Comparison of ENCODE assay signal across 8 mouse cellular contexts in genomic region chr17:34118873-34119248, GRCm38 (mm10). TPM values are rescaled to one million over a fixed set of nuclear protein-coding genes. Genes with fewer than 3 reads are reported as not detected.
DNase-seq lines count a peak whose midpoint lies in the region; ATAC-seq and TF ChIP-seq lines count a peak whose summit lies in the region.

No protein-coding gene starts in this region.

- peak overlapping the region; percentile 95 for H3K4me3 ChIP-seq in liver, adult 2 months (ENCODE audit: insufficient read depth, low read depth, low read length)
- peak overlapping the region; percentile 97 for H3K4me3 ChIP-seq in embryonic facial prominence, embryonic 13.5 days
- peak overlapping the region; percentile 95 for H3K4me3 ChIP-seq in intestine, embryonic 14.5 days (ENCODE audit: low read depth, low read length)
- peak overlapping the region; percentile 96 for H3K4me3 ChIP-seq in neural tube, embryonic 12.5 days

- peak overlapping the region; percentile 97 for H3K9ac ChIP-seq in liver, adult 2 months (ENCODE audit: low read depth, low read length)
- H3K9ac ChIP-seq in embryonic facial prominence, embryonic 13.5 days, result peak overlapping the region; percentile 98
- peak overlapping the region; percentile 89 for H3K9ac ChIP-seq in intestine, embryonic 14.5 days (ENCODE audit: low read length)
- peak overlapping the region; percentile 96 for H3K9ac ChIP-seq in neural tube, embryonic 12.5 days

- H3K79me2 ChIP-seq in liver, adult 2 months (ENCODE audit: control insufficient read depth, insufficient read depth, low read length), result peaks cover 26% of the 10 kb centered on the region

- peak overlapping the region; percentile 92 for H3K4me2 ChIP-seq in embryonic facial prominence, embryonic 13.5 days
- H3K4me2 ChIP-seq in intestine, embryonic 14.5 days (ENCODE audit: low read length), result peak overlapping the region; percentile 97
- peak overlapping the region; percentile 99 for H3K4me2 ChIP-seq in neural tube, embryonic 12.5 days (replicated peaks)

- no peak for TF ChIP-seq POLR2A in liver, adult 2 months (IDR thresholded peaks at IDR 0.05; ENCODE audit: extremely low read depth, insufficient read depth, low read length)

- peaks cover 43% of the 10 kb centered on the region for H3K36me3 ChIP-seq in liver, adult 2 months (ENCODE audit: control insufficient read depth, insufficient read depth, low read length)
- peaks cover 51% of the 10 kb centered on the region for H3K36me3 ChIP-seq in embryonic facial prominence, embryonic 13.5 days
- peaks cover 51% of the 10 kb centered on the region for H3K36me3 ChIP-seq in intestine, embryonic 14.5 days (ENCODE audit: control insufficient read depth, insufficient read depth, low read length)
- H3K36me3 ChIP-seq in neural tube, embryonic 12.5 days, result peaks cover 43% of the 10 kb centered on the region

- peak; percentile 15 for ATAC-seq in embryonic facial prominence, embryonic 13.5 days (ENCODE audit: insufficient number of reproducible peaks, insufficient read depth, low FRiP score, low TSS enrichment, low read depth)
- ATAC-seq in intestine, embryonic 14.5 days (replicated peaks; ENCODE audit: low FRiP score, low TSS enrichment, low read depth), result no peak
- no peak; the same call in 1 of the 2 replicates for ATAC-seq in neural tube, embryonic 12.5 days (ENCODE audit: low FRiP score, low read depth)

- peak overlapping the region; percentile 37 for H3K27ac ChIP-seq in liver, adult 2 months (replicated peaks; ENCODE audit: insufficient read depth, low read depth, low read length)
- peak overlapping the region; percentile 100 for H3K27ac ChIP-seq in embryonic facial prominence, embryonic 13.5 days
- peak overlapping the region; percentile 100 for H3K27ac ChIP-seq in intestine, embryonic 14.5 days (ENCODE audit: low read depth)
- peak overlapping the region; percentile 70 for H3K27ac ChIP-seq in neural tube, embryonic 12.5 days

- no peak for DNase-seq in liver, adult 2 months (ENCODE audit: extremely low read depth, low read depth, low spot score)
- DNase-seq in liver, result no peak
- DNase-seq in intestine, embryonic 14.5 days (ENCODE audit: low spot score), result no peak
- no peak for DNase-seq in Muller cell, postnatal 12 days (ENCODE audit: inconsistent ontology term)
- no peak for DNase-seq in urinary bladder, postnatal 14 days (ENCODE audit: low spot score)
- DNase-seq in cerebellum, postnatal 25 days, result no peak

- peaks cover 17% of the 10 kb centered on the region for H3K4me1 ChIP-seq in liver, adult 2 months (ENCODE audit: control insufficient read depth, insufficient read depth, low read length)
- peaks cover 28% of the 10 kb centered on the region for H3K4me1 ChIP-seq in embryonic facial prominence, embryonic 13.5 days
- H3K4me1 ChIP-seq in intestine, embryonic 14.5 days (replicated peaks; ENCODE audit: control insufficient read depth, insufficient read depth, low read length), result peaks cover 13% of the 10 kb centered on the region
- H3K4me1 ChIP-seq in neural tube, embryonic 12.5 days, result peaks cover 21% of the 10 kb centered on the region

- no peaks in the 10 kb centered on the region for H3K9me3 ChIP-seq in embryonic facial prominence, embryonic 13.5 days
- no peaks in the 10 kb centered on the region for H3K9me3 ChIP-seq in intestine, embryonic 14.5 days (ENCODE audit: control insufficient read depth, low read length)
- no peaks in the 10 kb centered on the region for H3K9me3 ChIP-seq in neural tube, embryonic 12.5 days

- under 1% methylated on average over 38 of the region's 38 CpGs for WGBS in liver, adult 2 months
- WGBS in embryonic facial prominence, embryonic 13.5 days, result 0% methylated on average over 38 of the region's 38 CpGs
- WGBS in intestine, embryonic 14.5 days, result under 1% methylated on average over 36 of the region's 38 CpGs
- 0% methylated on average over 38 of the region's 38 CpGs for WGBS in neural tube, embryonic 12.5 days

- no peaks in the 10 kb centered on the region for H3K27me3 ChIP-seq in liver, adult 2 months (ENCODE audit: control insufficient read depth, insufficient read depth, low read length)
- no peaks in the 10 kb centered on the region for H3K27me3 ChIP-seq in embryonic facial prominence, embryonic 13.5 days
- no peaks in the 10 kb centered on the region for H3K27me3 ChIP-seq in intestine, embryonic 14.5 days (replicated peaks; ENCODE audit: control insufficient read depth, insufficient read depth, low read length)
- H3K27me3 ChIP-seq in neural tube, embryonic 12.5 days (replicated peaks), result no peaks in the 10 kb centered on the region

- 0 out of 2 replicates have a peak, but pooled peaks have one; percentile 5 for TF ChIP-seq CTCF in liver, adult 2 months (IDR thresholded peaks at IDR 0.05; ENCODE audit: low read depth, low read length)

RNA-seq across cellular contexts. Expression of gene H2-DMa, which starts 0.5 kb away (rescaled TPM):
- total RNA-seq in liver, adult 2 months (2014; rRNA removed), result 7.1 and 8.5 TPM in 2 replicates
- polyA plus RNA-seq in liver, adult 2 months (2012; rRNA removed), result 8.3 and 13.1 TPM in 2 replicates
- polyA plus RNA-seq in embryonic facial prominence, embryonic 13.5 days (2015; fragmentation: Nextera tagmentation; extraction: Ambion mirVana), result 17.2 and 17.6 TPM in 2 replicates
- 11.0 and 13.5 TPM in 2 replicates for polyA plus RNA-seq in intestine, embryonic 14.5 days (2014; fragmentation: Nextera tagmentation; extraction: Ambion mirVana)
- 12.3 and 15.0 TPM in 2 replicates for polyA plus RNA-seq in neural tube, embryonic 12.5 days (2016; fragmentation: Nextera tagmentation; extraction: Ambion mirVana)

RNA-seq across cellular contexts. Expression of gene Brd2, which starts 3.6 kb away (rescaled TPM):
- 39.0 and 53.2 TPM in 2 replicates for total RNA-seq in liver, adult 2 months (2014; rRNA removed)
- 55.8 and 76.9 TPM in 2 replicates for polyA plus RNA-seq in liver, adult 2 months (2012; rRNA removed)
- 122 and 142 TPM in 2 replicates for polyA plus RNA-seq in embryonic facial prominence, embryonic 13.5 days (2015; fragmentation: Nextera tagmentation; extraction: Ambion mirVana)
- polyA plus RNA-seq in intestine, embryonic 14.5 days (2014; fragmentation: Nextera tagmentation; extraction: Ambion mirVana), result 124 and 144 TPM in 2 replicates
- 135 and 141 TPM in 2 replicates for polyA plus RNA-seq in neural tube, embryonic 12.5 days (2016; fragmentation: Nextera tagmentation; extraction: Ambion mirVana)

RNA-seq across cellular contexts. Expression of gene H2-DMb2, which starts 24.2 kb away (rescaled TPM):
- 0.74 and 1.7 TPM in 2 replicates for total RNA-seq in liver, adult 2 months (2014; rRNA removed)
- polyA plus RNA-seq in liver, adult 2 months (2012; rRNA removed), result 1.1 and 3.1 TPM in 2 replicates
- polyA plus RNA-seq in embryonic facial prominence, embryonic 13.5 days (2015; fragmentation: Nextera tagmentation; extraction: Ambion mirVana), result 0.67 and 1.1 TPM in 2 replicates
- 0.15 and 0.42 TPM in 2 replicates for polyA plus RNA-seq in intestine, embryonic 14.5 days (2014; fragmentation: Nextera tagmentation; extraction: Ambion mirVana)
- polyA plus RNA-seq in neural tube, embryonic 12.5 days (2016; fragmentation: Nextera tagmentation; extraction: Ambion mirVana), result 0.17 and 0.23 TPM in 2 replicates

RNA-seq across cellular contexts. Expression of gene H2-Oa, which starts 26.7 kb away (rescaled TPM):
- total RNA-seq in liver, adult 2 months (2014; rRNA removed), result 0.28 and 0.47 TPM in 2 replicates
- polyA plus RNA-seq in liver, adult 2 months (2012; rRNA removed), result 0.76 and 1.4 TPM in 2 replicates
- polyA plus RNA-seq in embryonic facial prominence, embryonic 13.5 days (2015; fragmentation: Nextera tagmentation; extraction: Ambion mirVana), result 0.48 and 0.65 TPM in 2 replicates
- 0.75 and 1.1 TPM in 2 replicates for polyA plus RNA-seq in intestine, embryonic 14.5 days (2014; fragmentation: Nextera tagmentation; extraction: Ambion mirVana)
- polyA plus RNA-seq in neural tube, embryonic 12.5 days (2016; fragmentation: Nextera tagmentation; extraction: Ambion mirVana), result 0.44 and 0.50 TPM in 2 replicates

RNA-seq across cellular contexts. Expression of gene H2-DMb1, which starts 34.0 kb away (rescaled TPM):
- 4.2 and 6.6 TPM in 2 replicates for total RNA-seq in liver, adult 2 months (2014; rRNA removed)
- polyA plus RNA-seq in liver, adult 2 months (2012; rRNA removed), result 8.3 and 14.5 TPM in 2 replicates
- 2.0 and 2.6 TPM in 2 replicates for polyA plus RNA-seq in embryonic facial prominence, embryonic 13.5 days (2015; fragmentation: Nextera tagmentation; extraction: Ambion mirVana)
- polyA plus RNA-seq in intestine, embryonic 14.5 days (2014; fragmentation: Nextera tagmentation; extraction: Ambion mirVana), result 1.7 and 1.8 TPM in 2 replicates
- polyA plus RNA-seq in neural tube, embryonic 12.5 days (2016; fragmentation: Nextera tagmentation; extraction: Ambion mirVana), result 0.23 and 0.47 TPM in 2 replicates

Comparison
In these comparisons a context has a peak if more than half of its experiments do, and no peak if none do; other contexts are left out.
1. H3K27ac ChIP-seq: peak in every context shown above with its lines; median percentile 100 in embryonic facial prominence, embryonic 13.5 days; 100 in intestine, embryonic 14.5 days; 70 in neural tube, embryonic 12.5 days; 37 in liver, adult 2 months.